In the genomic region with DNA sequence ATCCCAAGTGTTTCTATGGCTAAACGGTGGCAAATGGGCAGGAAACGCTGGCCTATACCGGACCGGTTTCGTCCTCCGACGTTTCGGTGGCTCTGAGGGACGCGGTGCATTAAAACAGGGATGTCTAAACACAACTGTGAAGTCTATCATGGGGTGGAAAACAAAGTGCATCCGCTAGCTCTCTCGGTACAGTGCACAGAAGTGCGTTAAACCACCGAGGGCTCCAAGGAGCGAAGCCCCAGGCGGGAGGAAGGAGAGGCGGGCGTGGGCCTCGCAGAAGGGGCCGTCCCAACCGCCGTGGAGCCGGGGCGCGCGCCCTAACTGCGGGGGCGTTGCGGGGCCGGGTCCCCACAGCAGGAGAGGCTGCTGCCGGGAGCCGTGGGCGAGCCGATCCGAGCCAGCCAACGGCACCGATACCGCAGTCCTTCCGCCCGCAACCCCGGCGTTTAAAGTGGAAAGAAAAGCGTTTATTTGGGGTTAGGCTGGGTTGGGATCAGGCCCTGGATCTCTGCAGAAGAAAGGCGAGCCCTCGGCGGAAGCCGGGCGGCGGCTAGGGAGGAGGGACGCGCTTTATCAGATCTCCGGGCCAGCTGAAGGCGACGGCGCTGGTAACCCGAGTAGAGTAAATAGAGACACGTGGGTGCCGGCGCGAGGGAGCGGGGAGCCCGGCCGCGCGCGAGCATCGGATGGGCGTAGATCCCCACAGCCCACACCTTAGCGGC, we compare ENCODE assay signal across 8 mouse cellular contexts. TPM values are rescaled to one million over a fixed set of nuclear protein-coding genes. Genes with fewer than 3 reads are reported as not detected.
A peak's percentile ranks its signal among the peaks of the same experiment; 100 is the strongest.
DNase-seq lines count a peak whose midpoint lies in the region; ATAC-seq and TF ChIP-seq lines count a peak whose summit lies in the region.

No protein-coding gene starts in this region.

- TF ChIP-seq POLR2A in cerebellum, adult 2 months (IDR thresholded peaks at IDR 0.05; ENCODE audit: borderline replicate concordance, insufficient read depth, low read length): no peak

- H3K9me3 ChIP-seq in forebrain, embryonic 10.5 days: no peaks in the 10 kb centered on the region
- H3K9me3 ChIP-seq in hindbrain, embryonic 14.5 days (ENCODE audit: control insufficient read depth, low read length): no peaks in the 10 kb centered on the region
- H3K9me3 ChIP-seq in liver, embryonic 13.5 days (replicated peaks): no peaks in the 10 kb centered on the region

- peak; percentile 42; the same call in 1 of the 2 replicates for ATAC-seq in hindbrain, embryonic 14.5 days (ENCODE audit: low FRiP score)
- no peak for ATAC-seq in liver, embryonic 13.5 days (ENCODE audit: low read depth)

- TF ChIP-seq CTCF in cerebellum, adult 2 months (IDR thresholded peaks at IDR 0.05; ENCODE audit: borderline replicate concordance, insufficient read depth, low read depth, low read length): no peak

- under 1% methylated on average over 69 of the region's 69 CpGs for WGBS in cerebellum, adult 2 months
- under 1% methylated on average over 69 of the region's 69 CpGs for WGBS in forebrain, embryonic 10.5 days
- under 1% methylated on average over 69 of the region's 69 CpGs for WGBS in hindbrain, embryonic 14.5 days
- under 1% methylated on average over 68 of the region's 69 CpGs for WGBS in liver, embryonic 13.5 days (ENCODE audit: insufficient replicate concordance)

- H3K4me1 ChIP-seq in cerebellum, adult 2 months (ENCODE audit: control insufficient read depth, insufficient read depth, low read length): no peaks in the 10 kb centered on the region; the same call in 1 of the 2 replicates
- H3K4me1 ChIP-seq in forebrain, embryonic 10.5 days: peaks cover 80% of the 10 kb centered on the region
- peaks cover 18% of the 10 kb centered on the region; the same call in 1 of the 2 replicates for H3K4me1 ChIP-seq in hindbrain, embryonic 14.5 days (replicated peaks; ENCODE audit: control insufficient read depth, insufficient read depth, low read length)
- peaks cover 18% of the 10 kb centered on the region for H3K4me1 ChIP-seq in liver, embryonic 13.5 days (replicated peaks)

- no peak overlapping the region for H3K27ac ChIP-seq in cerebellum, adult 2 months (ENCODE audit: insufficient read depth, low read length)
- H3K27ac ChIP-seq in forebrain, embryonic 10.5 days: peak overlapping the region; percentile 98
- 0 out of 2 replicates have a peak overlapping the region, but pooled peaks have one; percentile 28 for H3K27ac ChIP-seq in hindbrain, embryonic 14.5 days
- H3K27ac ChIP-seq in liver, embryonic 13.5 days: no peak overlapping the region

- H3K4me3 ChIP-seq in cerebellum, adult 2 months (replicated peaks; ENCODE audit: insufficient read depth, low read depth, low read length): peak overlapping the region; percentile 20
- peak overlapping the region; percentile 92 for H3K4me3 ChIP-seq in forebrain, embryonic 10.5 days
- peak overlapping the region; percentile 38 for H3K4me3 ChIP-seq in hindbrain, embryonic 14.5 days (replicated peaks; ENCODE audit: low read length)
- peak overlapping the region; percentile 45 for H3K4me3 ChIP-seq in liver, embryonic 13.5 days (replicated peaks)

- peak overlapping the region; percentile 54 for H3K4me2 ChIP-seq in hindbrain, embryonic 14.5 days (replicated peaks)
- peak overlapping the region; percentile 62 for H3K4me2 ChIP-seq in liver, embryonic 13.5 days

- H3K36me3 ChIP-seq in forebrain, embryonic 10.5 days (replicated peaks): peaks cover 31% of the 10 kb centered on the region
- no peaks in the 10 kb centered on the region for H3K36me3 ChIP-seq in hindbrain, embryonic 14.5 days (replicated peaks; ENCODE audit: control insufficient read depth, insufficient read depth)
- H3K36me3 ChIP-seq in liver, embryonic 13.5 days: no peaks in the 10 kb centered on the region

- peak overlapping the region; percentile 53 for H3K9ac ChIP-seq in hindbrain, embryonic 14.5 days
- no peak overlapping the region for H3K9ac ChIP-seq in liver, embryonic 13.5 days

- DNase-seq in cerebellum, adult 2 months: peak; percentile 6 to 15
- DNase-seq in cerebellum, adult 8-10 months: no peak
- DNase-seq in R1 (ENCODE audit: low read depth, low spot score): peak; percentile 85
- peak; percentile 81 for DNase-seq in forebrain, embryonic 10.5 days (ENCODE audit: extremely low spot score, low spot score)
- no peak for DNase-seq in hindbrain, embryonic 14.5 days (ENCODE audit: low spot score)
- no peak for DNase-seq in liver, embryonic 13.5 days
- DNase-seq in naive thymus-derived CD4-positive, alpha-beta T cell, adult 2 months (ENCODE audit: low read depth): peak; percentile 89
- DNase-seq in thymus, postnatal 0 days (ENCODE audit: low spot score): peak; percentile 81

- H3K27me3 ChIP-seq in cerebellum, adult 2 months (ENCODE audit: control insufficient read depth, insufficient read depth, low read length): peaks cover 9% of the 10 kb centered on the region; the same call in 1 of the 2 replicates
- H3K27me3 ChIP-seq in forebrain, embryonic 10.5 days (ENCODE audit: poor library complexity, severe bottlenecking): peaks cover 31% of the 10 kb centered on the region
- H3K27me3 ChIP-seq in hindbrain, embryonic 14.5 days (ENCODE audit: control insufficient read depth, insufficient read depth, low read length): peaks cover 57% of the 10 kb centered on the region
- peaks cover 82% of the 10 kb centered on the region for H3K27me3 ChIP-seq in liver, embryonic 13.5 days

RNA-seq across cellular contexts. Expression of a gene that starts 1.7 kb away (rescaled TPM):
- polyA plus RNA-seq in cerebellum, adult 2 months (2012; rRNA removed): 6.1 and 6.8 TPM in 2 replicates
- 48.3 and 50.7 TPM in 2 replicates for polyA plus RNA-seq in forebrain, embryonic 10.5 days (2016; fragmentation: Nextera tagmentation; extraction: Ambion mirVana)
- 9.8 and 10.3 TPM in 2 replicates for polyA plus RNA-seq in hindbrain, embryonic 14.5 days (2014; fragmentation: Nextera tagmentation; extraction: Ambion mirVana)
- 0.12 and 0.21 TPM in 2 replicates for polyA plus RNA-seq in liver, embryonic 13.5 days (2015; fragmentation: Nextera tagmentation; extraction: Ambion mirVana)
- 284 and 306 TPM in 2 replicates for polyA plus RNA-seq in thymus, postnatal 0 days (2015; fragmentation: Nextera tagmentation; extraction: Ambion mirVana)

Comparison
In these comparisons a context has a peak if more than half of its experiments do, and no peak if none do; other contexts are left out.
1. DNase-seq: peak in cerebellum, adult 2 months (2 of 2), R1 (single experiment), forebrain, embryonic 10.5 days (single experiment), naive thymus-derived CD4-positive, alpha-beta T cell, adult 2 months (single experiment) and thymus, postnatal 0 days (single experiment); none in cerebellum, adult 8-10 months (single experiment), hindbrain, embryonic 14.5 days (single experiment) and liver, embryonic 13.5 days (single experiment).
2. H3K27ac ChIP-seq: peak in forebrain, embryonic 10.5 days (single experiment) and hindbrain, embryonic 14.5 days (single experiment); none in cerebellum, adult 2 months (single experiment) and liver, embryonic 13.5 days (single experiment).
3. H3K4me3 ChIP-seq: peak in every context shown above with its lines; median percentile 92 in forebrain, embryonic 10.5 days; 45 in liver, embryonic 13.5 days; 38 in hindbrain, embryonic 14.5 days; 20 in cerebellum, adult 2 months.